In genomic region chr5:30172115-30172514, GRCm38 (mm10) we compare ENCODE assay signal across 11 mouse cellular contexts. TPM values are rescaled to one million over a fixed set of nuclear protein-coding genes. Genes with fewer than 3 reads are reported as not detected.
A peak's percentile ranks its signal among the peaks of the same experiment; 100 is the strongest.
DNase-seq lines count a peak whose midpoint lies in the region; ATAC-seq and TF ChIP-seq lines count a peak whose summit lies in the region.
"Had no signal": no experiment of that assay in that cellular context is flagged by ENCODE, and none has a peak within 500 bp of the region (broad histone marks: within the 10 kb centered on the region; RNA-seq: fewer than 3 reads in every experiment).

No protein-coding gene starts in this region.

- TF ChIP-seq EP300 in ES-Bruce4 (IDR thresholded peaks at IDR 0.05; ENCODE audit: insufficient read depth, low read depth, low read length): no peak

- no peak for TF ChIP-seq POLR2A in ES-Bruce4 (IDR thresholded peaks at IDR 0.05; ENCODE audit: insufficient read depth, low read length)

- H3K36me3 ChIP-seq in ES-Bruce4 (ENCODE audit: control insufficient read depth, insufficient read depth, low read length, poor library complexity, severe bottlenecking): peaks cover 11% of the 10 kb centered on the region
- peaks cover 2% of the 10 kb centered on the region; the same call in 1 of the 2 replicates for H3K36me3 ChIP-seq in embryonic facial prominence, embryonic 11.5 days (replicated peaks; ENCODE audit: control insufficient read depth, insufficient read depth, low read depth, low read length)

- peak overlapping the region; percentile 67 for H3K27ac ChIP-seq in ES-Bruce4 (ENCODE audit: insufficient read depth, low read length)
- H3K27ac ChIP-seq in embryonic facial prominence, embryonic 11.5 days (replicated peaks; ENCODE audit: low read depth, low read length): no peak overlapping the region
- H3K27ac ChIP-seq: liver, embryonic 14.5 days; midbrain, embryonic 15.5 days had no signal

- intact Hi-C loops in gastrocnemius, postnatal 36 days (cut with DNase I): no loop called here

- no peaks in the 10 kb centered on the region for H3K9me3 ChIP-seq in ES-Bruce4 (replicated peaks; ENCODE audit: control insufficient read depth, insufficient read depth, low read length, poor library complexity, severe bottlenecking)
- H3K9me3 ChIP-seq in embryonic facial prominence, embryonic 11.5 days (replicated peaks; ENCODE audit: control insufficient read depth, low read length): no peaks in the 10 kb centered on the region
- H3K9me3 ChIP-seq: midbrain, embryonic 15.5 days had no signal

- ATAC-seq in embryonic facial prominence, embryonic 11.5 days (replicated peaks; ENCODE audit: insufficient number of reproducible peaks, low FRiP score, low TSS enrichment, low read depth): peak; percentile 73
- ATAC-seq: midbrain, embryonic 15.5 days had no signal

- H3K4me2 ChIP-seq in embryonic facial prominence, embryonic 11.5 days (ENCODE audit: low read depth, low read length): no peak overlapping the region
- H3K4me2 ChIP-seq: midbrain, embryonic 15.5 days had no signal

- no peaks in the 10 kb centered on the region for H3K27me3 ChIP-seq in ES-Bruce4 (ENCODE audit: control insufficient read depth, insufficient read depth, low read length, poor library complexity, severe bottlenecking)
- H3K27me3 ChIP-seq in embryonic facial prominence, embryonic 11.5 days (ENCODE audit: control insufficient read depth, insufficient read depth, low read length): no peaks in the 10 kb centered on the region
- H3K27me3 ChIP-seq: midbrain, embryonic 15.5 days had no signal

- peak; percentile 44 for DNase-seq in gastrocnemius, adult 18-20 months (ENCODE audit: low spot score)
- no peak for DNase-seq in gastrocnemius, postnatal 36 days
- DNase-seq in embryonic facial prominence, embryonic 11.5 days (ENCODE audit: low spot score): peak; percentile 88
- DNase-seq in heart, postnatal 4 days: peak; percentile 32
- DNase-seq in cerebellum, adult 8-10 months: no peak
- no peak for DNase-seq in urinary bladder, postnatal 36 days (ENCODE audit: low spot score in 2 of 2)
- DNase-seq in gastrocnemius, postnatal 25 days: no peak

- no peak for TF ChIP-seq CTCF in ES-Bruce4 (IDR thresholded peaks at IDR 0.05; ENCODE audit: low read depth, low read length)

- no peak overlapping the region for H3K4me3 ChIP-seq in ES-Bruce4 (ENCODE audit: low read depth, low read length)
- no peak overlapping the region for H3K4me3 ChIP-seq in embryonic facial prominence, embryonic 11.5 days (ENCODE audit: low read depth, low read length)
- H3K4me3 ChIP-seq: midbrain, embryonic 15.5 days had no signal

- H3K9ac ChIP-seq in ES-Bruce4 (ENCODE audit: low read depth, poor library complexity, severe bottlenecking): no peak overlapping the region
- no peak overlapping the region for H3K9ac ChIP-seq in embryonic facial prominence, embryonic 11.5 days (replicated peaks; ENCODE audit: low read length)
- H3K9ac ChIP-seq: liver, embryonic 14.5 days; midbrain, embryonic 15.5 days had no signal

- peaks cover 3% of the 10 kb centered on the region for H3K4me1 ChIP-seq in ES-Bruce4 (ENCODE audit: control insufficient read depth, insufficient read depth, low read length)
- H3K4me1 ChIP-seq in embryonic facial prominence, embryonic 11.5 days (ENCODE audit: control insufficient read depth, insufficient read depth, low read length): peaks cover 4% of the 10 kb centered on the region
- H3K4me1 ChIP-seq: midbrain, embryonic 15.5 days had no signal

RNA-seq across cellular contexts. Expression of gene Hadhb, which starts 17.1 kb away (rescaled TPM):
- 100 to 1,000 TPM; 403 to 518 TPM for total RNA-seq in gastrocnemius, adult 18-20 months (2021)
- total RNA-seq in gastrocnemius, postnatal 36 days (2021): 100 to 1,000 TPM; 351 to 401 TPM
- 44.7 and 45.3 TPM in 2 replicates for polyA plus RNA-seq in ES-Bruce4 (2011; ENCODE audit: insufficient read depth, insufficient read length, low read depth, missing spikeins)
- 133 and 139 TPM in 2 replicates for polyA plus RNA-seq in embryonic facial prominence, embryonic 11.5 days (2014; fragmentation: Nextera tagmentation; extraction: Ambion mirVana)
- total RNA-seq in heart, postnatal 4 days (2021): 1,000 to 10,000 TPM; 1,045 to 1,083 TPM
- total RNA-seq in gastrocnemius, postnatal 25 days (2021): 100 to 1,000 TPM; 301 to 366 TPM

RNA-seq across cellular contexts. Expression of gene Hadha, which starts 17.2 kb away (rescaled TPM):
- 100 to 1,000 TPM; 326 to 396 TPM for total RNA-seq in gastrocnemius, adult 18-20 months (2021)
- 100 to 1,000 TPM; 299 to 336 TPM for total RNA-seq in gastrocnemius, postnatal 36 days (2021)
- polyA plus RNA-seq in ES-Bruce4 (2011; ENCODE audit: insufficient read depth, insufficient read length, low read depth, missing spikeins): 59.3 and 65.7 TPM in 2 replicates
- polyA plus RNA-seq in embryonic facial prominence, embryonic 11.5 days (2014; fragmentation: Nextera tagmentation; extraction: Ambion mirVana): 101 and 102 TPM in 2 replicates
- total RNA-seq in heart, postnatal 4 days (2021): 1,000 to 10,000 TPM; 1,073 to 1,141 TPM
- 100 to 1,000 TPM; 270 to 342 TPM for total RNA-seq in gastrocnemius, postnatal 25 days (2021)

RNA-seq across cellular contexts. Expression of gene Adgrf3, which starts 33.4 kb away (rescaled TPM):
- not detected for total RNA-seq in gastrocnemius, adult 18-20 months (2021)
- not detected for total RNA-seq in gastrocnemius, postnatal 36 days (2021)
- not detected in 2 replicates for polyA plus RNA-seq in ES-Bruce4 (2011; ENCODE audit: insufficient read depth, insufficient read length, low read depth, missing spikeins)
- not detected in 2 replicates for polyA plus RNA-seq in embryonic facial prominence, embryonic 11.5 days (2014; fragmentation: Nextera tagmentation; extraction: Ambion mirVana)
- under 1 TPM; 0.21 to 0.45 TPM for total RNA-seq in heart, postnatal 4 days (2021)
- total RNA-seq in gastrocnemius, postnatal 25 days (2021): not detected
- total RNA-seq: hematopoietic stem cell, adult 5-6 weeks had no signal
- polyA plus RNA-seq: midbrain, embryonic 15.5 days had no signal

Comparison
In these comparisons a context has a peak if more than half of its experiments do, and no peak if none do; other contexts are left out.
1. DNase-seq: peak in gastrocnemius, adult 18-20 months (single experiment), embryonic facial prominence, embryonic 11.5 days (single experiment) and heart, postnatal 4 days (single experiment); none in gastrocnemius, postnatal 36 days (0 of 2), cerebellum, adult 8-10 months (single experiment), urinary bladder, postnatal 36 days (0 of 2) and gastrocnemius, postnatal 25 days (single experiment).